Mouse (Mus musculus) brain, embryonic 18.5 days (tissue): ENCODE measurements around the gene Ecsit.
A peak's percentile ranks its signal among the peaks of the same experiment; 100 is the strongest.
"Not testable (repeated sequence)": the region's sequence is repeated elsewhere in the genome, so short reads cannot be mapped to it uniquely, and the experiment has no call there.

Experiments
- DNase-seq: peaks from one replicate; pipeline ENCODE4 v3.0.0-alpha.2; 2012; ENCODE audit warnings: low read depth, low spot score

Ecsit gene

DNA sequence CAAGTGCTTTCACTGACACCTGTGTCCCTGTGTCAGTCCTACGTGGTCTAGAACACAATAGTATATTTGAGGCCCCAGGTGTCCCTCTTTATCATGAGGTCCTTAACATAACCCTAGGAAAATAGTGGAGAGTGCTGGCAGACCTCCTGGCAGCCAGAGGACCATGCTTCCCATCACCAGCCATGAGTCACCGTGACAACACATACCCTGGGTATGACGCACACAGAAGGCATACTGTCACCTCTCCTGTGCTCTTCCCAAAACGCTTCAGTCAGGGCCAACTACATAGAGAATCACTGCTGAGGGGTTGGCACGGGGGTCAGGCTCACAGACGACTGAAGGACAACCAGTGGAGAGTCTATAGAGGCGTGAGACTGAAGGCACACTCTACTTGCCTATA, 4.7 kb upstream of the Ecsit start:
- no peak for DNase-seq

DNA sequence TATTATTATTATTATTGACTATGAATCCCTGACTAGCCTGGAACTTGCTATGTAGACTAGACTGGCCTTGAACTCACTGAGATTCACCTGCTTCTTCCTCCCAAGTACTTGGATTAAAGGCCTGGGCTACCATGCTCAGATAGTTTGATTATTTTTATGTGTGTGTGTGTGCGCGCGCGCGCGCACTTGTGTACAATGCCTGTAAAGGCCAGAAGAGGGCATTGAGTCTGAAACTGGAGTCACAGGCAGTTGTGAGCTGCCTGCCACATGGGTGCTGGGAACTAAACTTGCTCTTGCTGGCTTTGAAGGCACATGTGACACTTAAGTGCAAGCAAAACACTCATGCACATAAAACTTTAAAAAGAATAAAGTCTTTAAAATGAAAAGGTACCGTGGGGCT, 4.0 kb upstream of the Ecsit start:
- DNase-seq: no peak

DNA sequence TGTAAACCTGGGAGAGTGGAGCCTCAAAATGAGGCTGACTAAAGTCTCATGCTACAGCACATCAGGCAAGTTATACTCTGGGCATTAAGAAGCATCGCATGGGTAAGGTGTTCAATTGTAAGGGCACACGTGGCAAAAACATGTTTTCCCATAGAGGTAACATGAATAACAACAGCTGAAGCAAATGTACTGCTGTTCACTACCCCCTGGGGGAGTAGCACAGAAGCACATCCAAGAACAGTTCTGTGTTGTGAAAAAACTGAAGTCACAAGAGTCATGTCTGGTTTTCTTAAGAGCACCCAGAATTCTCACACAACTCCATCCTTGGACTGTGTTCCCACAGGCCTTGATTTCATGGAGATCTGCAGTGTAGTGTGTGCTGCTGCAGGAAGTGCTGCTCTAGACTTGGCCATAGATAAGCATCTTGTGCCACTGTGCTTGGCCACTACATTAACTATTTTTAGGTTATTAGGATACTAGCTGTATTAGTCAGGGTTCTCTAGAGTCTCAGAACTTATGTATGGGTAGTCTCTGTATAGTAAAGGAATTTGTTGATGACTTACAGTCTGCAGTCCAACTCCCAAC, 1.9 kb upstream of the Ecsit start:
- DNase-seq: no peak

DNA sequence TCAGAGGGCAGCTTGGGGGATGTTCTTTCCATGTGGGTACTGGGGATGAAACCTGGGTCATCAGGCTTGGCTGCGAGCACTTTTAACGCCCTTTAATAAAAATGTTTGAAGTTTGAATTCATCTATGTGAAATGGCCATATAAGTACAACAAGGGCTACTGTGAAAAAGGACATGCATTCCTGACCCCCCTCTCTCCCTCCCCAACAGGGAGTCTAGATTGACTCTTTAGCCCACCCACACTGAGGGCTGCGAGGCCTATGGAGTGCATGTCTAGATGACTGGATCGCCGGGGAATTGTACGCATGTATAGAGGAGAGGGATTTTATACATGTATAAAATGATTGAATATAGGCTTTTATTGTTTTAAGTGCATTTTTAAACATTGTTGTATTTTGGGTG, 774 bp upstream of the Ecsit start:
- DNase-seq: no peak

DNA sequence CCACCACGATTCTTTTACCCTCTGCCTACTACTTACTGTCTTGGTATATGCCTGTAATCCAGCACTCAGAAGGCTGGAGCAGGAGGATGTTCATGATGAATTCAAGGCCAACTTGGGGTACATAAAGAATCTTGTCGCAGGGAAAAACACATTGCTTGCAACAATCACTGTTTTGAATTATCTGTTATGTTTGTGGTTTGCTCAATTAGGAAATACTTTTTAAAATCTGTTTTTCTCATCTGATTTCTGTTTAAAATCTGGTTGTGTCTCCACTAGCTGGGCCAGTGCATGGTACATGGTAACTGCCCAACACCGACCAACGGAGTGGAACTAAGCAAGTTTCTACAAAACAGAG, 594 bp downstream of the Ecsit start:
- no peak for DNase-seq

DNA sequence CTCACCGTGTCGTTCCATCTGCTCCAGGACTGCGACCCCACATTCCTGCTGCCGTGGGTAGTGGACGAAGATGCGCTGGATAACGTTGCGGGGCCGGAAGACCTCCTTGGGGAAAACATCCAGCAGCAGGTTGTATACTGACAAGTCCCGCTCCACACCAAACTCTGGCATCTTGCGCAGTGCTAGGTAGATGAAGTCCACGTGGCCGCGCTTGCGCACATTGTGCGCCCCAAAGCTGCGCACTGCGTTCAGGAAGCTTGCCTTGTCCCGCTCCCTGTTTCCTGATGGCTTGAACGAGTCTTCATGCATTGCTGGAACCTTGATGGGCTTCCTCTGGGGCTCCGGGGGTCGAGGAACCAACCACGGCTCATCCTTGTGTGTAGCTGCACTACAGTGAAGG, 9.0 kb downstream of the Ecsit start:
- DNase-seq: no peak

DNA sequence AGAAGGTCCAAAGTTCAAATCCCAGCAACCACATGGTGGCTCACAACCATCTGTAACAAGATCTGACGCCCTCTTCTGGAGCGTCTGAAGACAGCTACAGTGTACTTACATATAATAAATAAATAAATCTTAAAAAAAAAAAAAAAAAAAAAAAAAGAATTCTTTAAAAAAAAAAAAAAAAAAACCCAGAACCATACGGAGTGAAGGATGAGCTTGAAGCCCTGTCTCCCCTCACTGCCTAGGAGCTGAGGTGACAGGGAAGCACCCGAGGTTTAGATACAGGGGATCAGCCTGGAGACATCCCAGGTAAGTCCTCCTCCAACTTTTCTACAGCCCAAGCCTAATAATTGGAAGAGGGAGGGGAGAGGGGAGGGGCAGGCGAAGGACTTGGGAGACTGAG, 9.5 kb downstream of the Ecsit start:
- DNase-seq: not testable (repeated sequence)

DNA sequence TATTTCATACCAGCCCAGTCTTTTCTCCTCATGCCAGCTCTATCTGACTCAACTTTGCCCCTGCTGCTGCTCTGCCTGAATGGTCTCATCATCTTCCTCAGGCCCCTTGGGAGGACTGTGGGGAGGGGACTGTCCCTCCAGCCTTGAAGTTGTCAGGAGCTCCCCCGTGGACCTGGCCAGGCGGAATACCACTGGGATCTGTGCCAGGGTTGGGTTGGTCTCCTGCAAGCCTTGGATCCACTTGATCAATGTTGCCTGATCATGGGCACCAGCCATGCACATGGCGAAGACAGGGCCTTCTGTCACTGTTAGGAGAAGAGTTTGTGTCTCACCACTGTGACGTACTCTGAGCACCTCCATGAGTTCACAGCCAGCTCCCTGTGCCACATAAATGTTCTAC, 13.0 kb downstream of the Ecsit start:
- DNase-seq: no peak

DNA sequence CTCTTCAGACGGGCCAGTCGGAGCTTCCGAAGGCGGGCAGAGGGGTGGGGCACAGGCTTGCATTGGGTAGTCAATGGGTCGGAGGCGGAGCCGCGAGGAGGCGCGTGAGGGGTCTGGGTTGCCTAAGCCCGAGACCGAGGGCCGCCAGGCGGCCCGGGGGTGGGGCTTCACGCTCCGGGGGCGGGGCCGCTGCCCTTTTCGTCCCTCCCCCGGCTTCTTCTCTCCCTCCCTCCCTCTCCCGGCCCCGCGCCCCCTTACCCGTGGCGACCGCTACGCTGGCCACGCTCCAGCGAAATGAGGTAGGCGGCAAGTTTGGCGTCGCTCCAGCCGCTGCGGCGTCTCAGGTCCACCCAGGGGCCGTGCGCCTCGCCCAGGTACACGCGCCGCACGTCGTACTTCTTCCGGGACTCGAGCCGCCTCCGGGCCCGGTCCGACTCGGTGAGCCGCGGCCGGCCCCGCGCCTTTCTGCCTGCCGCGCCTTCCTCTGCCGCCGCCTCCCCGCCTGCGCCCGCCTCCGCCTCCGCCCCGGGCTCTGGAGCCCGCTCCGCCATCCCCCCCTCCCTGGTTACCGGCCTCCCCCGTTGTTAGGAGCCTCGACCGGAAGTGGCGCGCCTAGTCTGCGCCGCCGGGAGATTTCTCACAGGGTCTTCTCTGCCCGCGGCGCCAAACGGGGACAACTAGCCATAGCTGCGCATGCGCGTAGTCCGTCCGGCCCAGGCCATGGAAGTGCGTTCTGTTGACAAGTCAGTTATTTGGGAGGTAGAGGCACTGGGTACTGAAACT, 14.3 kb downstream of the Ecsit start, which contains the start of the genes Gm49318 and Zfp653:
Gm49318 (minus strand) TSS at position 469 of the 783 bp plus-strand sequence.
Zfp653 (minus strand) TSS at position 586 of the 783 bp plus-strand sequence.
- peak; percentile 90 for DNase-seq

DNA sequence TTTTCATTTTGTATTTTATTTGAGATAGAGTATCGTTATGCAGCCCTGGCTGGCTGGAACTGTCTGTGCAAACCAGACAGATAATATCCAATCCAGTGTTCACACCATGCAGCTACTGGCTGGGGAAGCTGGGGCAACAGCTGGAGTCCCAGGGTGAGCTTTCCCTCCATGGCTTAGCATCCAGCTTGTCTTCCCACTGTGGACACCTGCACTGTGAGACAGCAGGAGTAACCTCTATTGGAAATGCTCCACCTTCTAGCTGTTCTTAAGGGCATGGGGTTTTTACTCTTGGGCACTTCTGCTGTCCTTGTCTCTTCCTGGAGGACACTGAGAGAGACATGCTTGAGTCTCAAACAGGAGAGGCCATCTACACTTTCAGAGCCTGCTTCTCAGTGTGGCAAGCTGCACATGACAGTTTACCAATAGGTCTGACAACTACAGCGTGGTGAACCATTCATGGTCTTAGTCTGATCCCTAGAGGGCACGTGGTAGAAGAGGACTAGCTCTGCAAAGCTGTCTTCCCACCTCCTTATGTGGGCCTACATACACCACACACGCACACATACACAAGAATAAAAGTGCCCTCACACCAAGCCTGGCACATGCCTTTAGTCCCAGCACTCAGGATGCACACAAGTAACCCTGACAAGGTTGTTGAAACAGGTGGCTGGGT, 15.2 kb downstream of the Ecsit start:
- no peak for DNase-seq

DNA sequence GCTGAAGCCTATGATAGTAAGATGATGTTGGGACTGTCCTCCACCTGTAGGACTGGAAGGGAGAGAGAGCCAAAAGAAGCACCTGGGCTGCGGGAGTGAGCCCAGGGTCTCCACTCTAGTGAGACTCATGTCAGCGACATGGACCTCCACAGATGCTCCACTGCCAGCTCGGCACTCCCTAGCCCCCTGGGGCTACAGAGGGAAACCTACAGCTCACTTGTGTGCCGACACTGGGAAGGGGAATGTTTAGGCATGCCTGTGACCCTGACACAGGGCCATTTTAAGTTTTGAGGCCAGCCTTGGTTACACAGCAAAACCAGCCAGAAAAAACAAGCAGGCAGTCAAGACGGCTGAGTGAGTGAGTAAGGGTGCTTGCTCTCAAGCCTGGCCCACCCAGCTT, 18.0 kb downstream of the Ecsit start:
- no peak for DNase-seq

DNA sequence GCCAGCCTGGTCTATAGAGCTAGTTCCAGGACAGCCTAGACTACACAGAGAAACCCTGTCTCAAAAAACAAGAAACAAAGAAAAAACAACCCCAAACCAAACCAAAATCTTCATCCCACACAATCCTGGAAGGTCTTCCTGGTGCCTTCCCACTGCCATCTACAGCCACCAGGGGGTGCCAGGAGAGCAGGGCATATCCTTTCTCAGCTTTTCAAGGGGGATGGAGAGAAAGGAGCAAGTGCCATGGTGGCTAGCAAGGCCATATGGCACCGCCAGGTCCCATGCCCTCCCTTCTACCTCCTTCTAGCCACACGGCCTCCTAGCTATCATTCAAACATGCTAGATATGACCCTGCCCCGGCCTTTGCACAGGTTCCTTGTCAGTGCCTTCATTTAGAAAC, 18.8 kb downstream of the Ecsit start:
- DNase-seq: no peak

DNA sequence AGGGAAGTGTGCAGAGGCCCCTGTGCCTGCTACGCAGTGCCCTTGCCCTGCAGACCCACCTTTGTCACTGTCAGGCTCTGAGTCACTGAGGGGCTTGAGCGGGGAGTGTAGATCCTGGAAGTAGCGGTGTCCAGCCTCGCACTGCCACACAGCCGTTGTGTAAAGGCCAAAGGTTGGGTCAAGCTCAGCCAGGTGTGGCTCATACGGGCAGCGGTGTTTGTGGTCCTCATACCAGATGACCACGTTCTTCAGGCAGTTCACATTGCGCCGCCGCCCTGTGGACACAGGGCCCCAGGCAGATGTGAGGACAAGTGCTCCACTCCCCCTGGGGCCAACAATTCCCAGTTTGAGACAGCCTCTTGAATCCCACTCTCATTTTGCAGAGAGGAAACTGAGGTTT, 19.6 kb downstream of the Ecsit start:
- DNase-seq: no peak

DNA sequence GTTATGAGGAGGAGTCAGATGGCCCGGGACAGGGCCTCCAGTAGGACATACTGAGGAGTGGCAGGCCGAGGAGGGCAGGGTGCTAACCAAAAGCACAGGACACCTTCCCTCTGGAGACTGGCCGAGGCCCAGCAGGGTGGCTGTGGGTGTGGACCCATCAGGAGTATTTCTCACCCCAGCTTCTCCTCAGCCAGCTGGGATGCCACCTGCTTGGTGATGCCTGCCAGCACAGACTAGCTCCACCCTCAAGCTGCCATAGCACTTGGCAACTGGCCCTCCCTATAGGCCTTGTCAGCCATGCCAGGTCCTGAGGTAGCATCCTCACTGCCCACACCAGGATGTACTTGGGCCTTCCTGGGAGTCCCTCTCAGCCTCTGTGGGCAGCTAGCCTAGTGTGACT, 20.9 kb downstream of the Ecsit start:
- DNase-seq: no peak

DNA sequence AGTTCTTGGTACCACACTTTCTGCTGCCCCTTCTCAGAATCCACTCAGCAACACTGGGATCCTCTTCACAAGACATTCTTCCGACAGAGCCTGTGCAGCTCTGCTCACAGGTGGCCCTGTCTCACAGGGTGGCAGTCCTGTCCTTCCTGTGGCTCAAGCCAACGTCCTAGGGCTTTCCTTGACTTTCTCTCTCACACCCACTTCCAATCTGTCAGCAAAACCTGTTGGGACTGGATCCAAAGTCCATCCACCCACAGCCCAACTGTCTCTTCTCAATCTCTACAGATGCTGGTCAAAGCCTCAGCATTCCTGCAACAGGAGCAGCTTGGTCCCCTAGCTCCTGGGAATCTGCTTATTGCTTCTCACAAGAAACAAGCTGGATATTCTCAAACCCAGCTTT, 23.9 kb downstream of the Ecsit start:
- DNase-seq: no peak

DNA sequence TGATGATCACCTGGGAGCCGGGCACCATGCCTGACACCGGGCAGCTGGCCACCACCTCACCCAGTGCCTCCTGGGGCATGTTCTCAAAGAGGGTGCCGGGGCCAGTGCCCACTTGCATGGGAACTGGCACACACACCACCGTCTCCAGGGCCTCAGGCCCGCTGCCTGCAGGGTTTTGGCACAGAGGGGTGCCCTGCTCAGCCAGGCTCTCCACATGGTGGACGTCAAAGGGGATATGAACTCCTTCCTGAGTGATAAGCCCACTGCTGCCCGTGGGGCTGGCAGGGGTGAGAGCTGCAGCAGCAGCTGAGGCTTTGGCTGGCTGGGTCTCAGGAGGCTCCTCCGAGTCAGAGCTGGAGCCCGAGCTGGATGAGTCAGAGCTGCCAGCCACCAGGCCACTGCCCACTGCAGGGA, 27.2 kb downstream of the Ecsit start:
- no peak for DNase-seq

DNA sequence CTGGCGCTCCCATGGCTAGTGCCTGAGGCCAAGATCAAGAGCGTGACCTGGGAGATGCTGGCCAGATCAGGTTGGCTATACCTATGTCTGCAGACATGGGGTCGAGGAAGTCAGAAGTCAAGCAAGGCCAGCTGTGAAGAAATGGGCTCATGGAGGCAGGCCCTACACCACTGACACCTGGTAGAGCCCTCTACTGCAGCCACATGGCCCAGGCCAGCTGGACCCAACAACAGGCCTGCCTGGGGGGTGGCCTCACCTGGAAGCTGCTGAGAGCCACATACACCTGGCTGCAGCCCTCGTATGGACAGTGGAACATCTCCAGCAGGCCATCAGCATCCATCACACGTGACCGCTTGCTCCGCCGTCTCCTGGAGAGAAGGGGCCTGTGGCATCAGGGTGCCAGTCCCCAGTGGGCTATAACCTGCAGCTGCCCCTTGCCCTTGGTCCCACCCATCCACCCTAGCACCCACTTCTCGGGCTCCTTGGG, 28.2 kb downstream of the Ecsit start:
- no peak for DNase-seq

DNA sequence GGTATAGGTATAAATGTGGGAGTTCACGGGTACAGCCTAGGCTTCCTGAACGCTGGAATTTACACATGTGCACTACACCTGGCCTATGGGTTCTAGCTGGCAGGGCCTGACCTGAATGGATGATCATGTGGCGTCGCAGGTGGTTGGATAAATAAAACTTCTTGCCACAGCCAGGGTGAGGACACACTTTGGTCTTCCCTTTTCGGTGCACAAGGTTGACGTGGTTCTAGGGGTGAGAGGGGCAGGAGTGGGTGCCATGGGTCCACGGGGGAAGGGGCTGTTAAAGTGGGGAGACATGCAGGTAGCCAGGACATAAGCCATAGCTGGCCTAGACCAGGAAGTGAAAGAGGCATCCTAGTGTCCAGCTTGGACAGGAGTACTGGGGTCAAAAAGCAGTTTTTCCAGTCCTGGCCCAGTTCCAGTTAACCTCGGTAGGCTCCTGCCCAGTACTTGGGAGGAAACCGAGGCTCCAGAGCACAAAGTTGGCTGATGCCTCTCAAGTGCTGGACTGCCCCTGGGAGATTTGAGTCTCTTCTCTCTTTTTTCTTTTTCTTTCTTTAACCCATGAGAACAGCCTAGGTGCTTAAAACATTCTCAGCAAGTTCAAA, 28.8 kb downstream of the Ecsit start:
- no peak for DNase-seq

DNA sequence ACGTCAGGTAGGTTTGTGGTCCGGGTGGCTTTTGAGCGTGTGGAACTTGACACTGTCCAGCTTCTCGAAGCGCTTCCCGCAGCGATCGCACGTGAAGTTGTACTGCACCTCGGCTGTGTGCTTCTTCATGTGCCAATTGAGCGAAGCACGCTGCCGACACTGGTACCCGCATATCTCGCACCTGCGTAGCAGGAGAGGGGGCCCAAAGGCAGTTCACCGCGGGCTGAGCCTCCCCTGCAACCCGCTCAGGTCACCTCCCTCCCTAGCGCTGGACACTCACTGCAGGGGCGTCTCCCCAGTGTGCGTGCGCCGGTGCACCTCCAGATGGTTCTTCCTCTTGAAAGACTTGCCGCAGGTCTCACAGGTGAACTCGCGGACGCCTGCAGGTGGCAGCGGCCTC, 29.5 kb downstream of the Ecsit start:
- DNase-seq: no peak

DNA sequence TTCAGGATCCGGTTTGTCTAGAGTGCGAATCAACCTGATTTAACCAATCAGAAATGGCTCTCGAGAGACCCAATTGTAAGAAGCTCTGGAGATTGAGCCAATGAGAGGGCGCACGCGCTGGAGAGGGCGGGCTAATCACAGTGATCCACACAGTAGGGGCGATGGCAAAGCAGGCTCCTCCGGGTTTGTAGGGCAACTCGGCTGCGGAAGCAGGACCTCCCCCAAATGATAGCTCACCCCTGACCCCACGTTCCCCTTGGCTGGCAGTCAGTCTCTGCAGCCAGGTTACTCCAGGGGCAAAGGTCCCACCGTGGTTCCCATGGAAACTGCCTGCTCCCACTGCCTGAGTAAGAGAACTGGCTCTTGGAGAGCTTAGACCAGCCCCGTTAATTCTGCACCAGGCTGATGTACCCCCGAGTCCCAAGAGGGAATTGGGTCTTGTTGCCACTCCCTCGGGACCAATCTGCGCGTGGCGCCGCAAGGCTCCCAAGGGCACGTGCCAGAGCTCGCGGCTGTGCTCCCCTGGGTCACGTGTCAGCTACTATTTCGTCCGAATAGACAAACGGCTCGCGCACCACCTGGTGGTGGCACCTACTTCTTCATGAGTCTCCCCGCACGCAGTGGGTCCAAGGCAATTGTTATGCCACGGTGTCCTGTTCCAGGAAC, 30.7 kb downstream of the Ecsit start:
- peak; percentile 51 for DNase-seq

DNA sequence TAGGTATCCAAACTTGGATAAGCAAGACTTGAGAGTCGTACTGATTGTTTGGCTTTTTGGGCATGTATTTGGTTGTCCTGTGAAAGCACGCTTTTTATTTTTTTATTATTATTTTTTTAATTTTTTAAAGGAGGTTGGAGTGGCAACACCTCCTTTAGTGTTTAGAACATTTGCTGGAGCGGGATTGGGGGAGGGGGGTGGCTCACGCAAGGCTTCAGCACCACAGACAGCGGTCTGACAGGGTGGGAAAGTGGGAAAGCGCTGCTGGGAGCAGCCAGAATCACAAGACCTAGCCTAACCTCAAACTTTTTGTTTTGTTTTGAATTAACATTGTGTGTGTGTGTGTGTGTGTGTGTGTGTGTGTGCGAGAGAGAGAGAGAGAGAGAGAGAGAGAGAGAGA, 31.6 kb downstream of the Ecsit start:
- no peak for DNase-seq

DNA sequence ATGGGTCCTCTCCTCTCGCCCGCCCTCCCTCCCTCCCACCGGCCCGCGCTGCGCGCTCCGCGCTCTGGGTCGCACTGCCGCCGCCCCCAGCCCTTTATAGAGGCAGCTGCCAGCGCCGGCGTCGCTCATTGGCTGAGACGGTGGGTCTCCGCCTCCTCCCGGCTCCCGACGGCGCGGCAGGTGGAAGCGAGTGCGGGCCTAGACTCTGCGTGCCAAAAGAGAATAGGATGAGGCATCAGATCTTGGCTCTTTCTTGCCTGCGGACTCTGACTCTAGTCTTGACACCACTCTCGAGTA, 33.3 kb downstream of the Ecsit start, which contains the start of gene Elavl3:
Elavl3 (minus strand) TSS at position 66 of the 297 bp plus-strand sequence.
- peak; percentile 77 for DNase-seq
